Mouse (Mus musculus): ENCODE results near the gene Olfr266.

GRCm38 (mm10) chr3:106789930-106790329 is 36.2 kb downstream of the Olfr266 start, which contains the start of gene Cd53:
- TF ChIP-seq CTCF (IDR thresholded peaks at IDR 0.05; ENCODE audit: borderline replicate concordance, insufficient read depth, low read depth, low read length): no peak
- no peak for TF ChIP-seq POLR2A (IDR thresholded peaks at IDR 0.05; ENCODE audit: borderline replicate concordance, insufficient read depth, low read length)

Measured in cerebellum, adult 2 months (tissue).